Mouse (Mus musculus) v-Abl transformed pro-B cells (cell line): ENCODE results near the gene Vav1.

Experiments
- in situ Hi-C, 2 experiments: fragments of 400-800 bp; cut with MboI; formaldehyde crosslinking; loops; one replicate each; pipeline ENCODE4 v1.15.1; 2025; ENCODE audit not compliant: unreplicated experiment in 2 of 2

Gene Vav1

GRCm38 (mm10) chr17:57276634-57277121 is 2.2 kb upstream of the Vav1 start:
- in situ Hi-C loops, result loop anchor here in 1 of 2 experiments (25.0 kb wide), 1 partner anchor 689 kb away; the partner anchor contains the start of genes Safb and Safb2

DNA sequence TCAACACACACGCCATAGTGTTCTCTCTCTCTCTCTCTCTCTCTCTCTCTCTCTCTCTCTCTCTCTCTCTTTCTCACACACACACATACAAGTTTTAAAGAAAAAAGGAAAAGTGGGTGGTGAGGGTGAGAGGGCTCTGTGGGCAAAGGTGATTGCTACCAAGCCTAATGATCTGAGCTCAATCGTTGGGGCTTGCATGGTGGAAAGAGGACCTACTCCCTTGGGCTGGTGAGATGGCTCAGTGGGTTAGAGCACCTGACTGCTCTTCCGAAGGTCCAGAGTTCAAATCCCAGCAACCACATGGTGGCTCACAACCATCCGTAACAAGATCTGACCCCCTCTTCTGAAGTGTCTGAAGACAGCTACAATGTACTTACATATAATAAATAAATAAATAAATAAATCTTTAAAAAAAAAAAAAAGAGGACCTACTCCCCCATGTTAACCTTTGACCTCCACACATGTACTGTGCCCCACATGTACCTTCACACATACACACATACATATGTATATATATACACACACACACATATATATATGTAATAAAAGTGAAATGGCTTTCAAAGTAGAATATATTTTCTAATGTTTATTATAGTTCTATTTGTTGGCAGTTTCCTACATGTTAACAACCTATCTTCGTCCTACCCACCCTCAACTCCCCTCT is 1.2 kb upstream of the Vav1 start:
- in situ Hi-C loops, result loop anchor here in 1 of 2 experiments (25.0 kb wide), 1 partner anchor 690 kb away; the partner anchor contains the start of genes Safb and Safb2

DNA sequence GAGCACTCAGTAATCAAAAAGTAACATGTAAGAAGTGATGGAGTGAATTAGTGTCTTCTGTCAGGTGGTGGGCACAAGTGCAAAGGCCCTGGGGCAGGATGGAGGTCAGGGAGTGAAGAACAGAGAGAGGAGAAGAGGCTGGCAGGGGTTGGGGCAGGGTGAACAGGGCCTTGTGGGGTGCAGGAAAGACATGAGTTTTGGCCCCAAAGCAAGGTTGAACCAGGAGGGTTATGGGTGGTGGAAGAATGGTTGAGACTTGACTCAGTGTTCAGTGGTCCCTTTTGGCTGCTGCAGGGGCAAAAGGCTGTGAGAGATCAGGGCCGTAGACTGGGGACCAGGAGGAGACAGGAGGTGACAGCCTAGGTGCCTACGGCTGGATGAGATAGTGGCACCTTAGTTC is 363 bp upstream of the Vav1 start:
- in situ Hi-C loops, result loop anchor here in 1 of 2 experiments (25.0 kb wide), 1 partner anchor 691 kb away; the partner anchor contains the start of genes Safb and Safb2

GRCm38 (mm10) chr17:57279591-57280224 is 808 bp downstream of the Vav1 start:
- in situ Hi-C loops, result loop anchor here (5.0 to 25.0 kb wide), 2 partner anchors 32 to 692 kb away; partner anchors contain the start of genes Gpr108 (in 1 of the 2), Safb (in 1 of the 2), Safb2 (in 1 of the 2) and Trip10 (in 1 of the 2)

- in situ Hi-C loops, result loop anchor here (5.0 to 25.0 kb wide), 2 partner anchors 33 to 693 kb away; partner anchors contain the start of genes Gpr108 (in 1 of the 2), Safb (in 1 of the 2), Safb2 (in 1 of the 2) and Trip10 (in 1 of the 2)
These were observed 1.5 kb downstream of the Vav1 start for GRCm38 (mm10) chr17:57280411-57280810.

GRCm38 (mm10) chr17:57283906-57284305 is 5.0 kb downstream of the Vav1 start:
- in situ Hi-C loops, result loop anchor here (5.0 to 25.0 kb wide), 2 partner anchors 37 to 697 kb away; partner anchors contain the start of genes Gpr108 (in 1 of the 2), Safb (in 1 of the 2), Safb2 (in 1 of the 2) and Trip10 (in 1 of the 2)

DNA sequence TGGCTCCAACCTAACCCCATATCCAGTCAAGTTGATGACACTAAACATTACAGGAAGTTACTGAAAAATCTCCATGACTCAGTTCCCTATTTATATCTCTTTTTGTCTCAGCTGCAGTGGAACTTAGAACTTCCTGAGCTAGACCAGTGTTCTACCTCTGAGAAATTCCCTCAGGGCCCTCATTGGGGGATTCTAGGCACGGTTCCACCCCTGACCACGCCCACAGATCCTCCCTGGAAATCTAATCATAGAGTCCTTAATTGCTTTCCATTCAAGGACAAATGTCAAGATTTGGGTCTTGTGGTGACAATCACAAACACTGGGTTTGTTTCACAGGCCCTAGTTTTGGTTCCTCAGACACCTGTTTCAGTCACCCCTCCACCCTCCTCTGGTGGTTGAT is 6.2 kb downstream of the Vav1 start:
- in situ Hi-C loops, result loop anchor here in 1 of 2 experiments (25.0 kb wide), 1 partner anchor 698 kb away; the partner anchor contains the start of genes Safb and Safb2

DNA sequence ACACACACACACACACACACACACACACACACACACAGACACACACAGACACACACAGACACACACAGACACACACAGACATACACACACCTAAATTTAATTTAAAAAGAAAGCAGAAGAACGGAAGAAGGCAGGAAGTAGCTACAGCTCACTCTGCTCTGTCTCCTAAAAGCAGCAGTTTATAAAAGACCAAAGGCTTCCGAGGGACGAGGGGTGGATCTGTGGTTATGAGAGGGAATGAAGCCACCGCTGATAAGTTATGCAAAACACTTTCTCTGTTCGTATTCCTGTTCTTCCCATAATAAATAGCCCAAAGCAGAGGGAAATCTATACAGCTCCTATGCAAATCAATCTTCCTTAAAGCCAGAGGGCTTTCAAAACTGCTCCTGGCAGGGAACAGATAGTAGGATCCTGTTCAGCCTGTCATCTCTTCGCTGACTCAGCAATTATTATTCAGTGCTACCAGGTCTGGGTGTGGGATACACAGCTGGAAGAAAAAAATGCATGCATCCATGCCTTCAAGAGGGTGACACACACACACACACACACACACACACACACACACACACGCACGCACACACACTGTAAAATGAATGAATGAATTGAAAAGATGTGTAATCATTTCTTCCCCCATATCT is 7.9 kb downstream of the Vav1 start:
- in situ Hi-C loops, result loop anchor here in 1 of 2 experiments (25.0 kb wide), 1 partner anchor 700 kb away; the partner anchor contains the start of genes Safb and Safb2

DNA sequence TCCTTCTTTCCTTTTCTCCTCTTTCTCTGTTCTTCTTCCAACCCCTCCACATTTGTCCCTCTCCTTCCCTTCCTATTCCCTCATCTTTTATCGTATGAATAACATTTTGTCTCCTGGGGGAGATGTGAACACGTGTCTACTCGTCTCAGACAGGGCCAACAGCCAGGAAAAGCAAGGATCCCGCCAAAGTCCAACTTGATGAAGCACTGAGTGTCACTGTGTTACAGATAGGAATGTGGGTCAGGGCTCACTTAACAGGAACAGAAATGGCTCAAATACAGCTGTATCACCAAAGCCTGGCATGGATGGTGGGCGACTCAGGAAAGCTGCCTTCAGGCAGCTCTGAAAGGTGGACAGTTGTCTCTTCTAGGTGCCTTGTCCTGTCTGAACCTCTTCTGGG is 10.4 kb downstream of the Vav1 start:
- in situ Hi-C loops, result loop anchor here in 1 of 2 experiments (25.0 kb wide), 1 partner anchor 702 kb away; the partner anchor contains the start of genes Safb and Safb2

DNA sequence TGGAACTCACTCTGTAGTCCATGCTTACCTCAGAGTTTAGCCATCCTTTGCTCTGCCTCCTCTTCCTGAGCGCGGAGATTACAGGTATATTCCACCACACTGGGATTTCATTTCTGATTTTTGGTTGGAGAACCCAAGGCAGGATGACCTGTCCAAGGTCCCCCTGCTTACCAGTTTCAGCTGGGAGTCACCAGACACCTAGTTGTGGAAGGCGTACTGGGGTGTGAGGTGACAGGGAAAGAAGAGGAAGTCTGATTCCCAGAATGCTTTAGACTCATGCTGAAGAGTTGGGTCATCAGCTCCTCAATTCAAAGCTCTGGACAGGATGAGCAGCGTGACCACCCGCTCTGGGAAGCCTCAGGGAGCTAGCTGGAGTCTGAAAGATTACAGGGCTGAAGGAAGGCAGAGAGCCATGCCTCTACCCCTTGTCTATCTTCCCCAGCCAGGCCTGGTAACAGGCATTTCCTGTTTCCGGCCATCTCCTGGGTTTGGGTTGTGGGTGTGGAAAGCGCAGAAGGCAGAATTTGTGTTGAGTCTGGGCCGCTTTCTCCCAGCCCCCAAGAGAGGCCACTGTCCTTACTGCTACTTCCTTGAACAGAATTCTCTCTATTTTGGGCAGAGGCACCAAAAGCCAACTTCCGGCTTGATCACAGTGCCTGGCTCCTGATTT is 11.2 kb downstream of the Vav1 start:
- in situ Hi-C loops, result loop anchor here (5.0 to 25.0 kb wide), 2 partner anchors 42 to 703 kb away; partner anchors contain the start of genes Safb (in 1 of the 2) and Safb2 (in 1 of the 2)

- in situ Hi-C loops, result loop anchor here (5.0 to 25.0 kb wide), 2 partner anchors 42 to 703 kb away; partner anchors contain the start of genes Safb (in 1 of the 2) and Safb2 (in 1 of the 2)
These were observed 11.8 kb downstream of the Vav1 start for GRCm38 (mm10) chr17:57290671-57291055.

DNA sequence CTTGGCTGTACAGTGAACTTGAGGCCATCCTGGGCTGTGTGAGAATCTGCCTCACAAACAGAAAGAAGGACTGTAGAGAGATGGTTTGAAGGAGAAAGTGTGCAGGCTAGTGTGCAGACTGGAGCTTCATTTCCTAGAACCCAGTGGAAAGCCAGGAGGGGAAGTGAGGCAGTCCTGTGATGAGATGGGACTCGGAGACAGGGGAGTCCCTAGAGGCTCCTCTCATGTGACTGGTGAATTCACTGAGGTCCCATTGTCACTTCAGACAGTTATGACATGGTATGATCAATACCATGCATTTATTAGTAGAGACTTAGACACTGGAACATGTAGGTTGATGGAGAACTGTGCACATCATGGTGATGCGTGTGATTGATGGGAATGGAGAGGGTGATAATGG is 13.4 kb downstream of the Vav1 start:
- in situ Hi-C loops, result loop anchor here (5.0 to 25.0 kb wide), 2 partner anchors 40 to 705 kb away; partner anchors contain the start of genes Safb (in 1 of the 2) and Safb2 (in 1 of the 2)

DNA sequence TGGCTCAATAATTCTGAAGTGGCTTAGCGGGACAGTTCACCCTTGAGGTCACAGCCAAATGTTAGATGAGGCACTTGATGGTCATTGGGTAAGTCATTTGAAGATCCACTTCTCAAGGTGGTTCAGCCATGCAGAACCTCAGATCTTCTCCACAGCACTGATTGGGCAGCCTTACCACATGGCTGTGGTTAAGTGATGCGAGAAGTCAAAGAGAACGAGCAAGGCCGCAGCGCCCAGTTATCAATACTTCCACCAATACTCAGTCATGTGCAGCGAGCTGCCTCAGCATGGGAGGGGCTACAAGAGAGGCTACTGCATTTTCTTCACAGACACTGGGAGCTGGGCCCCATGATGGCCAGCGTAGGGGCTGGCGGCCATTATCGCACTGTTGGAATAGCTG is 14.1 kb downstream of the Vav1 start:
- in situ Hi-C loops, result loop anchor here (5.0 to 25.0 kb wide), 2 partner anchors 39 to 706 kb away; partner anchors contain the start of genes Safb (in 1 of the 2) and Safb2 (in 1 of the 2)

- in situ Hi-C loops, result loop anchor here in 1 of 2 experiments (5.0 to 25.0 kb wide), 2 partner anchors 36 to 709 kb away; partner anchors contain the start of genes Safb and Safb2
These were observed 17.0 kb downstream of the Vav1 start for GRCm38 (mm10) chr17:57295935-57296334.

- in situ Hi-C loops, result loop anchor here in 1 of 2 experiments (5.0 to 25.0 kb wide), 2 partner anchors 35 to 710 kb away; partner anchors contain the start of genes Safb and Safb2
These were observed 18.1 kb downstream of the Vav1 start for GRCm38 (mm10) chr17:57297040-57297439.

DNA sequence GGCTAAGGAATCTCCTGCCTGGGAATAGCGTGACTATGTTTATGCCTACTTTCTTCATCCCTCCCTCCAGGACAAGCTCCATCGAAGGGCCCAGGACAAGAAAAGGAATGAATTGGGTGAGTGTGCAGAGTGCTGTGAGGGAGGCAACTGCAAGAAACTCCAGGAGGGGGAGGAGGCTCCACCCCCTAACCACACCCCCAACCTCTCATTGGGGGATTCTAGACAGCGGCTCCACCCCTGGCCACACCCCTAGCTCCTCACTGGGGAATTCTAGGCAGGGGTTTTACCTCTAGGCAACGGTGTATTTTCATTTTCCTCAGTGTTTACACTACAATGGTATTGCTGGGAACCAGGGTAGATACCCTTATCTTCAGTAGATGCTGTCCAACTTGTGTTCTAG is 26.7 kb downstream of the Vav1 start:
- in situ Hi-C loops, result no loop called here

DNA sequence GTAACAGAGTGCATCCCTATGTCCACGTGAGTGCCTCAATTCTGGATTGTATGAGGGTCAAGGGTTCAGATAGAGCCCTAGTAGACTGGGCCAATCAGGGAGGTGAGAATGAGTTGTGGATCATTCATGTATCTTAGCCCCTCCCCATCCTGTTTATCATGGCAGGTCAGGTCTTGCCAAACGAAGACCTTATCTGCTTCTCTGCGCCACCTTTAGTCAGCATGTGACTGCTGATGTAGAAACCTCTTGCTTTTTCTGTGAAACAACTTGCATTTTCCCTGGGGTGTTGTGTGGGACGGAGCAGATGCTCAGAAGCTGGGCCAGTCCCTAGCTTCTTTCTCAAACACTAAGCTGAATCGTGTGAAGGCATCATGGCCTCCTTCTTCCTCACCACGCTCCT is 28.2 kb downstream of the Vav1 start:
- in situ Hi-C loops, result no loop called here

DNA sequence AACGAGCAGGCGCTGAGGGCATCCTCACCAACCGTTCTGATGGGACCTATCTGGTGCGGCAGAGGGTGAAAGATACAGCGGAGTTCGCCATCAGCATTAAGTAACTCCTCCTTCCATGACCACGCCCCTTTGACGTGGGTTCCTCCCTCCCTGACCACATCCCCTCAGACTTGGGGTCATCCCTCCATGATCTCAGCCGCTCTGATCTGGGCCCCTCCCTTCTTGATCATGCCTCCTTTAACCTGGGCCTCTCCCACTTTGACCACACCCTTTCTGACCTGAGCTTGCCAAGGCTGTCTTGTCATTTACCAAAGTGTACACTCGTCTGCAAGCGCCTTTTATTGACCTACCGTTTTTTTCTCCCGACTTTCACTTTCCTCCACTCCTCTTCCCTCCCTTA is 32.9 kb downstream of the Vav1 start:
- in situ Hi-C loops, result no loop called here

GRCm38 (mm10) chr17:57327615-57328014 is 48.7 kb downstream of the Vav1 start:
- in situ Hi-C loops, result loop anchor here in 1 of 2 experiments (25.0 kb wide), 2 partner anchors 515 to 1585 kb away; no protein-coding TSS in a partner anchor
